Mouse (Mus musculus): ENCODE measurements around the gene Kazn. TPM values are rescaled to one million over a fixed set of nuclear protein-coding genes. Genes with fewer than 3 reads are reported as not detected.

Gene Kazn
- total RNA-seq, 1 experiment from 2014 or later = 0.50 TPM

DNA sequence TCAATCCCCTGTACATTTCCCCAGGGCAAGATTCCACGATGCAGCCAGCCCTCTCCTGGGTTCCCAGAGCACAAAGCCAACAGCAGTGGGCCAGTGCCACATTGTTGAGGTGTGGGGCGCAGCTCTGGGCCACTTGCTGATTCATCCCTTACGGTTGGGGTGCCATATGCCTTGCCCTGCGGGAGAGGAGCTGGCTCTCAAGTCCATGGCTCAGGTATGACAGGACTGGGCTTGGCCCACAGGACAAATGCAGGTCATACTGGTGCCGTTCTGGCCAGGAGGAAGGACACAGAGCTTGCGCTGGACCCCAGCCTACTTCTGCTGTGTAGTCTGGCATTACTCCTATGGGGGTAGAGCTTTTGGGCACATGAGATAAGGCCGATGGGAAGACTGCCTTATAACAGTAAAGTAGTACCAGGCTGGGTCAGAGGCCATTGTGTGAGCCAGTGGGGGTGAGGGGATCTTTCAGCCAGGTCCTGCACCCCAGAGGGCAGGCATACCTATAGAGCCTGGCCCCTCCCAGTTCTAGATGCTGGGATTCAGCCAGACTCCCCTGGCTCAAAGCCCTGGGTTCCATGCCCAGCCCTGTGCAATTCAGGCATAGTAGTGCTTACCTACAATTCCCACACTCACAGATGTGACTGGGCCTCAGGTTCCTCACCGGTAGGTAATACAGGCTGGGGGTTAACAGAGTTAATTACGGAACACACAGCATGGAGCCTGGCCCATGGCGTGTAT is 102.3 kb downstream of the Kazn start:
- ATAC-seq (replicated peaks; ENCODE audit: low read depth, poor library complexity, severe bottlenecking) = no peak

DNA sequence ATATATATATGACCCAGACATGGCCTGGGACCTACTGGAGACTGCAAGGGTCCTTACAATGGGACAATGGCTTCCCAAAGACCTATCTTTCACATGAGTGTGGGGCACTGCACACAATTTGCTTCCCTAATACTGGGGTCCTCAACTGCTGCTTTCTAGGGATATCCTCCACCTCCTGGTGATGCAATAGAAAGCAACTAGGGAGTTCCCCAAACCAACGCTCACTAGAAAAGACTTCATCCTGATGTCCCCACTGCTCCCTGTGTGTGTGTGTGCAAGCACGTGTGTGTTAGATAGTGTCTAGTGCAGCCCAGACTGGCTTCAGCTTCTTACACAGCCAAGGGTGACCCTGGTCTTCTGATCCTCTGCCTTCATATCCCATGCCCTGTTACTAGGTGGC is 103.7 kb downstream of the Kazn start:
- 0 out of 2 replicates have a peak, but pooled peaks have one; percentile 29 for ATAC-seq (replicated peaks; ENCODE audit: low read depth, poor library complexity, severe bottlenecking)

DNA sequence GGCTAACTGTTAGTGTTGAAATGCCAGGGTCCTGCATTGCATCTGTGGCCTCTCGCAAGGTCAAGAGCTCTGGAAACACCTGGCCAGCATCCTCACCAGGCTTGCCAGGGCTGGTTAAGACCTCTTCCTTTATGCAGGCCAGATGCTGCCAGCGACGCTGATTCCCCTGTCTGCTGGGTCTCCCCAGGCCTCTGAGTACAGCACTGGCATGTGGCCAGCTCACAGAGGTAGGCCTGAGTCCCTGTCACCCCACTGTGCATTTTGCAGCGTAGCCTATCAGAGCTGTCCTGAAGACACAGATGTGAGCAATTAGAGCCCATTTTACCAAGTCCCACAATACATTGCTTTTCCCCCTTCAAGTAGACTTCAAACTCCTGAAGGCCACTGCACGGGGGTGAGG is 109.0 kb downstream of the Kazn start:
- no peak for ATAC-seq (replicated peaks; ENCODE audit: low read depth, poor library complexity, severe bottlenecking)

DNA sequence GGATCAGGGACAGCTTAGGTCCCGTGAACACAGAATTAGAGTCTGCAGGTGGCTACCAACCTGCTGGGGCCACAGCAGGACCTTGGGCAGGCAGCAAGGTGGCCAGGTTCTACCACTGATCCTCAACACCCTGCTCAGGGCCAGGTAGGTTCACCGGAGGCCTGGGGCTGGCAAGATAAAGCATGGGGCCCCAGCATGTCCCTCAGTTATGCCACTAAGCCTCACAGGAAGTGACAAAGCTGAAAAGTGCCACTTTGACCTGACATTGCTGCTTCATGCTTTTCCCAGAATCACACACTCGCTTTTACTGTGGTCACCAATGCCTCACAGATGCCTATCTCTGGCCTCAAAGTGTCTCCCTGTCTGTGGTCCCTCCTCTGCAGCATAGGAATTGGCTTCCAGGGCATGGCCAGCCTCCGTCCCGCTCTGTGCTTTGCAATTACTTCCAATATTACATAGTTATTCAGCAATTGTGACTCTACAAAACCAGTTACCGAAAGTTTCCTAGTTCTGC is 111.9 kb downstream of the Kazn start:
- peak; percentile 83 for ATAC-seq (replicated peaks; ENCODE audit: low read depth, poor library complexity, severe bottlenecking)

DNA sequence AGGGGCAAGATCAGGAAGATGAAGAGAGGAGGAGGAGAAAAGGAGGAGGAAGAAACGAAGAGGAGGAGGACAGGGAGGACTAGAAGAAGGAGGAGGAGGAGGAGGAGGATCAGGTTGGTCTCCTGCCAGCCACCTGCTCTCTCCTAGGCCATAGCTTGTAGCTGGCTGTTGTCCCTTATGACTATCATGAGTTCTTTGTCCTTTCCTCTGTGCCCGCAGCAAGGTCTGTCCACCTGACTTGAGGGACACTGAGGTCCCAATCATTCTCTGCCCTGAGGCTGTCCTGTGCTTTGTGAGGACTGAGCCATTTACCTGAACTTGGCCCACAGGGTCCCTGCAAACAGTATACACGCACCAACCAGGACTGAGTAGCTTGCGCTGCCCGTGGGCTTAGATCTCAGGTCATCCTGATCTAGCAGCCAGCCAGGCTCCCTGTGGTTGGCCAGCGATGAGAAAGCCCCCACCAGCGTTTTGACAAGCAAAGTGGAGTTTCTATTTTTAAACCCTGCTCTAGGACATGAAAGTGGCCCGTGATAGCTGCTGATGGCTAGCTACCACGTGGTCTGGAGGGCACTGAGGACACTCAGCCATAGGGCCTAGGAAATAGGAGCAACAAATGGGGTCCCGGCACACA is 112.4 kb downstream of the Kazn start:
- no peak; the same call in 1 of the 2 replicates for ATAC-seq (replicated peaks; ENCODE audit: low read depth, poor library complexity, severe bottlenecking)

DNA sequence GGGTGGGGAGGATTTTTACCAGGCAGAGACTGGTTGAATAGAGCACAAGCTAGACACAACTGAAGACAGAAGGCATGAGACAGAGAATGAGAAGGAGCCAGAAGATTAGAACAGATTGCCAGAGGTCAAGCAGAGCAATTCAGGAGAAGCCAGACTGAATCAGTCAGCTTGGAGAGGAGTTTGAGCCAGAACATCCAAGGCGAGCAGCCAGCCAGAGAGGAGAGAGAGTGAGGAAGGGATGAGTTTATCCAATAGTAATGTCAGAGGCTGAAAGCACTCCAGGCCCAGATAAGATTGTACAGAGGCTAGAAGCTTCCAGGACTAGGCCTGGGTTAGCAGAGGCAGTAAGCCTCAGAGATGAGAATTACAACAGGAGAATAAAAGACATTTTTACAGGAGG is 118.0 kb downstream of the Kazn start:
- ATAC-seq (replicated peaks; ENCODE audit: low read depth, poor library complexity, severe bottlenecking) = no peak

DNA sequence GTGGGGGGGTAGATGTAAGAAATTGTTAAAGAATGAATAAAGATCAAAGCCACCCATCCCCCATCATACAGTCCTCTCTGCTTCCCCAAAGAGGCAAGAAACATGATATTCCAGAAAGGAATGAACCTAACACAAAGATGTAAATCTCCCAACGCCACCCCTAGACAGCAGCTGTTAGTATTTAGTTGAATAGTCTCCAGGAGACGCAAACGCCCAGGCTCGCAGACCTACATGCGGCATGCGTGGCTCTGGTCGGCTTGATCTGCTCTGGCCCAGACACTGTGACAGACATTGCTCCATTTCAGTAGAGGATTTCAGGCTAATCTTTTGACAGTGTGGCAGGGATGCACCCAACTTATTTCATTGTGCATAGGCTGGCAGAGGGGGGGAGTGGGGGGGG is 120.7 kb downstream of the Kazn start:
- no peak for ATAC-seq (replicated peaks; ENCODE audit: low read depth, poor library complexity, severe bottlenecking)

DNA sequence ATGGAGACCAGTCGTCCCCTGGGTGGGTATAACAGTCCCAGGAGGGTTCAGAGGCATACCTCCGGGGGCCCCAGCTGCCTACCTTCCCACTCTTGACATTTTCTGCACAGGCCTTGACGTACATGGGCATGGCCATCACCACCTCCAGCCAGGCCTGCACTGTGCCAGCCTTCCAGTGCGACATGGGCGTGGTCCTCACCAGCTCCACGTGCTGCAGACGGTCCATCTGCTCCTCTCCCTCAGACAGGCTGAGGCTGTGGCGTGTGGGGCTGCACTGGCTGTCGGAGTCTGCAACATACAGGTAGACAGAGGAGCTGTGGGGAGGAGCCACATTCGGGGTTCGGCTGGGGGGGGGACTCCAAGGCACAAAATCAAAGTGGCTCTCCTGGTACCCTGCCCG is 121.2 kb downstream of the Kazn start:
- ATAC-seq (replicated peaks; ENCODE audit: low read depth, poor library complexity, severe bottlenecking) = no peak

DNA sequence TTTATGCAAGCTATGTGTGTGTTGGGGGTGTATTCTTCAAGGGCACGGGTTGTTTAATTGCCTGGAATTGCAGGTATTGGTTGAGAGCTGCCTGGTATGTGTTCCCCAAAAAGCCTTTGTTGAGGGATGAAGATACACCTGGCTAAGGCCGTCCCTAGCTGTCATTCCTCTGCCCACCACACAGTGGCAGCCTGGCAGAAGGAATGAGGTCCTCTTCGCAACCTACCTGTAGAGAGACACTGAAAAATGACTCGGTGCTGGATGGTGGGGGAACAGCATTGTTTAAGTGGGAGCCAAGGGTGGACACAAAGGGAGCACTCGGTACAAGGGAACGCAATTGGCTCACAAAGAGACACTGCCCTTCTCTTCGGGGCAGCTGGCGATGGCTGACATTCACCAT is 125.9 kb downstream of the Kazn start:
- ATAC-seq (replicated peaks; ENCODE audit: low read depth, poor library complexity, severe bottlenecking) = peak; percentile 72

DNA sequence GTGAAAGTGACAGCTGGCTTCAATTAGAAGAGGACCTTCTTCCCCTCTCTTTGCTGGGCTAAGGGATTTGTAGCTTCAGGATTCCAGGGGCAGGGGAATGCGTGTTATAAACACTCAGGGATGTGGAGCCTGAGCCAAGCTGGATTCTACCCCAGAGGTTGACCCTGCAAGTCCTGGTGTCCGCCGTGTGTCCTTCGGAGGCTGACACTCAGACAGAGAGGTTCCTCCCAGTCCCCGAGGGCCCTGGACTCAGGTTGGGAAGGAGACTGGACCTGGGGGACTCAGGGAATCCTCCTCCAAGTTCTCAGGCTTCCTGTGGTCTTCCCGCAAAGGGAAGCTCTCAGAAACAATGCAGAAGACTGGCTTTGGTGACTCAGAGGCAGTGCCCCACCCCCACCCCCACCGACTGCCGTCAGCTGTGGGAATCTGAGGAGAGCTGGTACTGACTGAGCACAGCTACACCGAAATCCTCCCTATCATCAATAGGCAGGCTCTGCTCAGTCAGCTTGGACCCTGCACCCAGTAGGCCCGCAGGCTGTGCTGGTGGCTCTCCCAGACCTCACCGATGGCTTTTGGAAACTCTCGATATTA is 136.0 kb downstream of the Kazn start:
- 0 out of 2 replicates have a peak, but pooled peaks have one; percentile 22 for ATAC-seq (replicated peaks; ENCODE audit: low read depth, poor library complexity, severe bottlenecking)

DNA sequence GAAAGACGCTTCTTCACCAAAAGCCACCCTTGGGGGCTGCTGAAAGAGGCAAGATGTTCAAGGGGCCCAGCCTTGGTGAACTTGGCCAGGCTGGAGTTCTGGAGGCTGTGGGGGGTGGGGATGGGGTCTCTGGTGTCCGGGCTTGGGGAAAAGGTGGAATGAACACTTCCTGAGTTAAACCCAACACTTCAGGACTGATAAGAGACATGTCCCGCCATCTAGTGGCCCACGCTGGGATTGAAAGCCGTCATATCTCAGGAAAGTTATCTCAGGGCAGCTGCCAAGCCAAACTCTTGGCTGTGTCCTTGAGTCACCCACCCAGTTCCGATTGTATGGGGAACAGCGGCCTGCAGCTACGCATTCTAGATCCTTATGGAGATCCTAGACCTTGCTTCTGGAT is 140.9 kb downstream of the Kazn start:
- peak; percentile 70 for ATAC-seq (replicated peaks; ENCODE audit: low read depth, poor library complexity, severe bottlenecking)

DNA sequence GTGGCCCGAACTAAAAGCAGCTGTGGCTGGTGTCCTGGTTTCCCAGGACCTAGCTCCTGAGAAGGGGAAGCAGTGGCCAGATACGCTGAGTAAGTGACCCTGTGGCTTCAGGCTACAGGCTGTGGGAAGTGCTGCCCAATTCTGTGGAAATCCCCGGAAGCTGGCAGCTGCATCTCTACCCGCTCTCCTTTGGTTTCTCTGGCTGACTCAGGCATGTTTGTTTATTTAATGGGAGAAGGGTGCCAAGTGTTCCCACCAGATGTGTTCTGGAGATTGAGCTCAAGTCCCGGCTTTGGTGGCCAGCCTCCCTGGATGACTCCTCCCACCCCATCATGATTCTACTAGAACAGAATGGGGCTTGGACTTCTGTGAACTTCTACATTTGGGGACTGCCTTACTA is 141.3 kb downstream of the Kazn start:
- ATAC-seq (replicated peaks; ENCODE audit: low read depth, poor library complexity, severe bottlenecking) = peak; percentile 81

DNA sequence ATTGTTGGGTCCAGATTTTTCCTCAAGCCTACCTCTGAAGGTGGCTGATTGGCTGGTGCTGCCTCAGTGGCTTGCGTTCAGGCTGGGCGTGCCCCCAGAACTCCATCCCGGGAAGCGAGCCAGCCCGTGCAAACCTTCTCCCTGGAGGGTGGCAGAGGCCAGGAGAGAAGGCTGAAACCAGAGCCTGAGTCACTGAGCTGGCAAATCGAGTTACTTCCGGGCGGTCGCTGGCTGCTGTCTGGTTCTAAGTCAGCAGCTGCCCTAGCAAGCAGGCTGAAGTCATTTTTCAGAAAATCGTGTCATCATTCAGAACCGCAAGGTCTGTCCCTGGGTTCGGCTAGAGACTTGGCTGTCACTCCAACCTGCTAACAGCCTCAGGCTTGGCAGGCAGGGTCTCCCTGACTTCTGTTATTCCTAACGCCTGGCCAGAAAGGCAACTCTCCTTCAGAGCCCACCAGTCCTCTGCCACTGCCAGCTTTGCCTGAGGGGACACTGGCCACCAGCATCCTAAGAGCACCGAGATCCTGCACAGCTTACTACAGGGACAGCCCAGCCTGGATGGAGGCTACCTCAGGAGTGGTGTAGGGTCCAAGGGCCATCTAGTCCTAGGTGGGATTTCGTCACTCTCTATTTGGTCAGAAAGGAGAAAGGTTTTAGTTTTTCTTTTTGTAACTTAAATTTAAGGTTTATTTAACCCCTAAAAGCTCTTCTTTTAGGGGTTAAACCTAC is 143.5 kb downstream of the Kazn start:
- no peak for ATAC-seq (replicated peaks; ENCODE audit: low read depth, poor library complexity, severe bottlenecking)

DNA sequence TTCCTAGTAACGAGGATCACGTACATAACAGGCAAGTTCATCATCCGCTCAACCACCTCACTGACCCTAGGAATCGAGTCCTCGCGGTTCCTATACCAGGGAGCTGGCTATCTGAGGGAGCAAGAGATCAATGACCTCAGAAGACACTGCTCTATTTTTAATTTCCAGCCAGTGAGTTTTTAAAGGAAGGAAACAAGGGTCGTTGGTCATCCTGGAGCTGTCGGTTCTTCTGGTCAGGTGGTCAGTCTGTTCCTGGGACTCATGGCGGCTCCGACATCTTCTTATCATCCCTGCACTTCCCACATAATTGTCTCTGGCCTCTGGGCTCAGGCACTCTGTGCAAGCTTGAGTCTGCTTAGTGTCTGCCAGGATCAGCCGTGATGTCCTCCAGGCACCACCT is 144.8 kb downstream of the Kazn start:
- ATAC-seq (replicated peaks; ENCODE audit: low read depth, poor library complexity, severe bottlenecking) = no peak

DNA sequence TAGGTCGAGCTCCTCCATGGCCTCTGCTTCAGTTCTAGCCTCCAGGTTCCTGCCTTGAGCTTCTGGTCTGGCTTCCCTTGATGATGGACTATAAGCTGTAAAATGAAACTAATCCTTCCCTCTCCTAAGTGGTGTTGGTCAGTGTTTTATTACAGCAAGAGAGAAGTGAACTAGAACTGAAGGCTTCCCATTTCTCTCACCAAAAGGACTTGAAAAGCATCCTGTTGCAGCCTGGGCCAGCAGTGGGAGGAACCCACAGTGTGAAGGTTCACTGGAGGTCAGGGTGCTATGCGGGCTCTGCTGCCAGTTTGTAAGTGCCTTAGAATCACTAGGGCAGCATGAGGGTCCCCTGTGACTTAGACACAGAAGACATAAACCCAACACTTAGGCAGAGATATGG is 148.1 kb downstream of the Kazn start:
- ATAC-seq (replicated peaks; ENCODE audit: low read depth, poor library complexity, severe bottlenecking) = 0 out of 2 replicates have a peak, but pooled peaks have one; percentile 18

DNA sequence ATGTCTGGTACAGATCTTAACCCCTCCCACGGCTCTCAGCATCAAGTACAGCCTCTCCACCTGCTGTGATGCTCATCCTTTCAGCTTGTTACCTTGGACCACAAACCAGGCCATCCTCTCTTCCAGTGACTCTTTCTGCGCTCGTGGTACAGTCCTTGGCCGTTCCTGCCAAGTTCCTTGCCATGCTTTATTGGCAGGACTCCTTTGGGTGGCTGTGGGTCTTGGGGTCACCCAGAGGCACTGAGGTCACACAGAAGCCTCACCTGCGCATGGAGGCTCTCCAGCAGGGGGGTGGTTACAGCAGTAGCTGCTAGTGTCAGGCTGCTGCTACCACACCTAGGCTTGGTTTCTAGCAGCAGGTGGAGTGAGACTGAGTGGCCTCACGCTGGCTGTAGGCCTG is 149.2 kb downstream of the Kazn start:
- ATAC-seq (replicated peaks; ENCODE audit: low read depth, poor library complexity, severe bottlenecking) = no peak

DNA sequence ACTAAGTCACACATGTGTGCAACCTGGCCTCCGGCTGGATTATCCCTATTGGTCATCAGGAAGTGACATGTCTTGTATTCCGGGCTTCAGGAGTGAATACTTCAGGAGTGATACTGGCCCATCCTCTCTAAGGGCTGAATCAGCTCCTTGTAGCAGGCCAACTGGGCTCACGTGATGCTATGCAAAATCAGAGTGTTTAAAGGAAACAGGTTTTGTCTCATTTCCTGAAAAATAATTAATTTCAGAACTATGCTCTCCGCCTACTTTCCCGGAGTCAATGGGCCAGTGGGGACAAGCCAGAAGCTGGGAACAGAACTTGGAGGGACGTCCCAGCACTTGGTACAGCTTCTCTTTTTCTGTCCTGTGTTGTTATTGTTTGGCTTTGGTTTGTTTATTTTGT is 150.4 kb downstream of the Kazn start:
- ATAC-seq (replicated peaks; ENCODE audit: low read depth, poor library complexity, severe bottlenecking) = no peak

DNA sequence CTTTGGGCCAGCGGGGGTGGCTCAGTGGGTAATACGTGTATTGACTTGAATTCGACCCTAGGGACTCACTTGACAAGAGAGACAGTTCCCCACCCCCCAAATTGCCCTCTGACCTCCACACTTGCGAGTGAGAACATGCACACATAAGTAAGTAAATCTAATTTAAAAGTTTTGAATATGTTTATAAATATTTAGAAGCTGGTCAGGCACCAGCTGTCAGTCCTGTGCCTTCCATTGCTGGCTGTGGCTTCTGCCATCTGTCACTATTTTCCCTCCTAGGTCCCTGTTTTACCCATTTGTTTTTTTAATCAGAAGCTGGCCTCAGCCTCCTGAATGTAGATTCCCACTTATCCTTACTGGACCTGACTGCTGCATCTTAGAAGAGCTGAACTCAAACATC is 150.8 kb downstream of the Kazn start:
- no peak for ATAC-seq (replicated peaks; ENCODE audit: low read depth, poor library complexity, severe bottlenecking)

DNA sequence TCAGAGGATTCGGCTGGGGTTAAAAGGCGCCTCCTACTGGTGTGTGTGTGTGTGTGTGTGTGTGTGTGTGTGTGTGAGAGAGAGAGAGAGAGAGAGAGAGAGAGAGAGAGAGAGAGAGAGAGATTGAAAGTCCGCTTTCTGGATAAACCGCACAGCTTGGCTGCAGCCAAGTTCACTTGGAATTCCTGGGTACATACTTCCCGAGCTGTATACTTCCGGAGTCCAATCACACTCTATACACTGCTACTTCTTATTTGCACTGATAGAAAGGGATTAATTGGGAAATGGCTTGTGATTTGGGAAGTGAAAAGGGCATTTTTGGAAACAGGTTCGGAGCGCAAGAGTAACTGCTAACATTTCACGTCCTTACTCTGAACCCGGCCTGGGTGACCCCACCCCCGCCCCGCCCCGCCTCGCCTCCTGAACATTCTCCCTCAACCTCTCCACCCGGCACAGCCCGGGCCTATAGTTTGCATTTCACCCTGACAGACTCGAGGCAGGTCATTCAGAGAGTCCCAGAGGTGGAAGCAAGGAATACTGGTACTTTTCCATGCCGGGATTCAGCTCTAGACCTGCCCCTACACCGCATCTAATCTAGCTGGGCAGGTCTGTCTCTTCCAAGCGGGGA is 154.2 kb downstream of the Kazn start:
- ATAC-seq (replicated peaks; ENCODE audit: low read depth, poor library complexity, severe bottlenecking) = no peak

All from common myeloid progenitor, adult 5-6 weeks (primary cell).